Mouse (Mus musculus) adrenal gland, postnatal 36 days (tissue): ENCODE measurements around the gene Tenm2. TPM values are rescaled to one million over a fixed set of nuclear protein-coding genes. Genes with fewer than 3 reads are reported as not detected.

Experiments
- DNase-seq, 2 experiments: peaks; one replicate each; pipeline ENCODE4 v3.0.0; 2021; ENCODE audit warnings: mixed read lengths in 1 of 2
- long read RNA-seq, 2 experiments: library from polyadenylated mRNA; stranded (forward); transcript quantifications; one replicate each; pipeline ENCODE4 v2.0.0; 2021; ENCODE audit warnings: borderline sequencing depth in 2 of 2
- total RNA-seq, 2 experiments: library from RNA; stranded (reverse); gene quantifications; 2 replicates each; pipeline ENCODE4 v1.2.3; 2021

The Tenm2 gene
- under 1 TPM; 0.53 to 0.69 TPM for total RNA-seq
- long read RNA-seq, experiment 1, partial matches to known transcripts = 0 of 1 reads
- long read RNA-seq, experiment 1, other reads (novel, unspliced or antisense) = 1 of 1 reads
- long read RNA-seq, experiment 2 = 0 reads

GRCm38 (mm10) chr11:37235914-37236600 is at the start of gene Tenm2:
Gene Tenm2 (minus strand): TSS chr11:37235964.
- peak; percentile 10 to 23 for DNase-seq

- DNase-seq = no peak
These were observed 49.4 kb upstream of the Tenm2 start for GRCm38 (mm10) chr11:37285186-37285585.

GRCm38 (mm10) chr11:37248796-37249195 is 13.0 kb upstream of the Tenm2 start:
- no peak for DNase-seq

- DNase-seq = no peak
These were observed 1.4 kb upstream of the Tenm2 start for GRCm38 (mm10) chr11:37237096-37237725.

- DNase-seq = peak; percentile 38 to 44
These were observed 878 bp upstream of the Tenm2 start for GRCm38 (mm10) chr11:37236601-37237083.

- DNase-seq = no peak
These were observed 556 bp downstream of the Tenm2 start for GRCm38 (mm10) chr11:37235021-37235795.

GRCm38 (mm10) chr11:37227404-37227803 is 8.4 kb downstream of the Tenm2 start:
- DNase-seq = no peak

GRCm38 (mm10) chr11:37226943-37227342 is 8.8 kb downstream of the Tenm2 start:
- DNase-seq = no peak

GRCm38 (mm10) chr11:37222737-37223136 is 13.0 kb downstream of the Tenm2 start:
- no peak for DNase-seq

- no peak for DNase-seq
These were observed 13.7 kb downstream of the Tenm2 start for GRCm38 (mm10) chr11:37222056-37222455.

GRCm38 (mm10) chr11:37220921-37221320 is 14.8 kb downstream of the Tenm2 start:
- no peak for DNase-seq

GRCm38 (mm10) chr11:37186132-37186531 is 49.6 kb downstream of the Tenm2 start:
- DNase-seq = peak; percentile 22 to 48

GRCm38 (mm10) chr11:37177426-37177825 is 58.3 kb downstream of the Tenm2 start:
- no peak for DNase-seq

GRCm38 (mm10) chr11:37153933-37154880 is 81.6 kb downstream of the Tenm2 start:
- DNase-seq = no peak

- no peak for DNase-seq
These were observed 82.4 kb downstream of the Tenm2 start for GRCm38 (mm10) chr11:37153382-37153781.

GRCm38 (mm10) chr11:37150011-37150410 is 85.8 kb downstream of the Tenm2 start:
- DNase-seq = no peak

GRCm38 (mm10) chr11:37143996-37144395 is 91.8 kb downstream of the Tenm2 start:
- no peak for DNase-seq

GRCm38 (mm10) chr11:37143478-37143877 is 92.3 kb downstream of the Tenm2 start:
- DNase-seq = no peak

- no peak for DNase-seq
These were observed 106.9 kb downstream of the Tenm2 start for GRCm38 (mm10) chr11:37128893-37129292.

GRCm38 (mm10) chr11:37118058-37118457 is 117.7 kb downstream of the Tenm2 start:
- peak; percentile 1 for DNase-seq

- DNase-seq = no peak
These were observed 120.6 kb downstream of the Tenm2 start for GRCm38 (mm10) chr11:37115188-37115587.
